ENCODE assay signal across 8 mouse cellular contexts in the genomic region with DNA sequence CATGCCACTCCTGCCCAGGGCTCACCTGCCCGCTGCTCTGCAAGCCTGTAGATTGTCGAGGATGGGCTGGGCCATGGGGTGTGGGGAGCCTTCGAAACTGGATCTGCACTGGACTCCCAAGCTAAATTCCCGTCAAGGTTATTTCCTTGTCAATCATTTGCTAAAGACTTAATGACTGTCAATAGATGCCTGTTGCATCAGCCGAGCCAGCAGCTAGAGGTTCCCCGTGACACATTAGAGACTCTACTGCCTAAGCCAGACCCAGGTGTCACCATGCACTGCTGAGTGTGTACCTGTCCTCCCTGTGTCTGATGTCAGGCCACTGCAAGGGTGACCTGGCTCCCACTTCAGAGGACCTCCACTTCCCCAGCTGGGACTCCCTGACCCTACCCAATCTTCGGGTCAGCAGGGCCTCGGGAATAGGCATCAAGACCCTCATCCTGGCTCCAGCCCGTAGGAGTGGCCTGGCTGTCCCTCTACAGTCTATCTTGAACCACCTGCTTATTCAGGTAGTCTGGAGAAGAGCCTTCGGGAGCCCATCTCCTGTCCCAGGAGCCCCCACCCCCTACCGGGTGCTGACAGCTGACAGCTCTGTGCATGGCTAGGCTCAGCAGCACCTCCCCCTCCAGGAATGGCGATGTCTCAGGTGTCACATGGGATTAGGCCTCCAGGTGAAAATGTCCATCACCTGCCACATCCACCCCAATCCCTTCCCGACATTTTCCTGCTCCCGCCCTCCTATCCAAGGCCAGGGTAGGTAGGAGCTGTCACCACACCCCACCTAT. TPM values are rescaled to one million over a fixed set of nuclear protein-coding genes. Genes with fewer than 3 reads are reported as not detected.
DNase-seq lines count a peak whose midpoint lies in the region; ATAC-seq and TF ChIP-seq lines count a peak whose summit lies in the region.

No protein-coding gene starts in this region.

- no peak overlapping the region for H3K4me2 ChIP-seq in embryonic facial prominence, embryonic 14.5 days (ENCODE audit: low read depth, low read length)
- H3K4me2 ChIP-seq in kidney, embryonic 14.5 days (replicated peaks; ENCODE audit: low read depth, low read length) = 0 out of 2 replicates have a peak overlapping the region, but pooled peaks have one; percentile 10
- H3K4me2 ChIP-seq in liver, postnatal 0 days (ENCODE audit: low read depth, low read length) = peak overlapping the region; percentile 65

- H3K9ac ChIP-seq in heart, adult 2 months (ENCODE audit: low read depth, low read length) = no peak overlapping the region
- H3K9ac ChIP-seq in embryonic facial prominence, embryonic 14.5 days (ENCODE audit: low read depth, low read length) = no peak overlapping the region
- 0 out of 2 replicates have a peak overlapping the region, but pooled peaks have one; percentile 40 for H3K9ac ChIP-seq in kidney, embryonic 14.5 days (ENCODE audit: low read depth, low read length)
- H3K9ac ChIP-seq in liver, postnatal 0 days (replicated peaks) = peak overlapping the region; percentile 55; the same call in 1 of the 2 replicates

- DNase-seq in heart, embryonic 10.5 days (ENCODE audit: low spot score) = no peak
- no peak for DNase-seq in heart, adult 2 months
- DNase-seq in embryonic facial prominence, embryonic 14.5 days (ENCODE audit: low spot score) = no peak
- peak; percentile 44 for DNase-seq in liver, postnatal 0 days
- DNase-seq in layer of hippocampus, postnatal 14 days (ENCODE audit: low spot score in 2 of 2) = no peak
- DNase-seq in left cerebral cortex, postnatal 25 days (ENCODE audit: low spot score in 2 of 2) = no peak
- no peak for DNase-seq in right cerebral cortex, postnatal 4 days

- no peaks in the 10 kb centered on the region for H3K36me3 ChIP-seq in heart, embryonic 10.5 days
- H3K36me3 ChIP-seq in heart, adult 2 months (ENCODE audit: control insufficient read depth, insufficient read depth, low read length) = no peaks in the 10 kb centered on the region
- no peaks in the 10 kb centered on the region for H3K36me3 ChIP-seq in embryonic facial prominence, embryonic 14.5 days (ENCODE audit: control insufficient read depth, insufficient read depth, low read length)
- H3K36me3 ChIP-seq in kidney, embryonic 14.5 days (ENCODE audit: control insufficient read depth, insufficient read depth, low read length) = no peaks in the 10 kb centered on the region
- no peaks in the 10 kb centered on the region for H3K36me3 ChIP-seq in liver, postnatal 0 days (replicated peaks; ENCODE audit: insufficient read depth, low read length)

- 22% methylated on average over 14 of the region's 14 CpGs for WGBS in heart, embryonic 10.5 days
- 46% methylated on average over 14 of the region's 14 CpGs for WGBS in heart, adult 2 months
- WGBS in embryonic facial prominence, embryonic 14.5 days = 37% methylated on average over 14 of the region's 14 CpGs
- WGBS in kidney, embryonic 14.5 days = 19% methylated on average over 14 of the region's 14 CpGs
- 47% methylated on average over 14 of the region's 14 CpGs for WGBS in liver, postnatal 0 days (ENCODE audit: insufficient replicate concordance)

- no peak for ATAC-seq in embryonic facial prominence, embryonic 14.5 days (ENCODE audit: low read depth)
- ATAC-seq in kidney, embryonic 14.5 days (ENCODE audit: low FRiP score, low TSS enrichment) = no peak
- peak; percentile 85 for ATAC-seq in liver, postnatal 0 days

- TF ChIP-seq POLR2A in heart, adult 2 months (IDR thresholded peaks at IDR 0.05; ENCODE audit: insufficient read depth, low read depth, low read length) = no peak

- no peaks in the 10 kb centered on the region for H3K9me3 ChIP-seq in heart, embryonic 10.5 days
- no peaks in the 10 kb centered on the region for H3K9me3 ChIP-seq in embryonic facial prominence, embryonic 14.5 days (ENCODE audit: control insufficient read depth, low read length)
- no peaks in the 10 kb centered on the region for H3K9me3 ChIP-seq in kidney, embryonic 14.5 days (ENCODE audit: control insufficient read depth, low read length)
- no peaks in the 10 kb centered on the region for H3K9me3 ChIP-seq in liver, postnatal 0 days (ENCODE audit: low read length)

- no peaks in the 10 kb centered on the region for H3K79me2 ChIP-seq in heart, adult 2 months (replicated peaks; ENCODE audit: control insufficient read depth, insufficient read depth, low read length)

- H3K4me1 ChIP-seq in heart, embryonic 10.5 days = peaks cover 72% of the 10 kb centered on the region
- peaks cover 10% of the 10 kb centered on the region for H3K4me1 ChIP-seq in heart, adult 2 months (ENCODE audit: control insufficient read depth, insufficient read depth, low read length)
- H3K4me1 ChIP-seq in embryonic facial prominence, embryonic 14.5 days (ENCODE audit: control insufficient read depth, insufficient read depth, low read length) = peaks cover 71% of the 10 kb centered on the region
- H3K4me1 ChIP-seq in kidney, embryonic 14.5 days (ENCODE audit: control insufficient read depth, insufficient read depth, low read length) = peaks cover 62% of the 10 kb centered on the region
- H3K4me1 ChIP-seq in liver, postnatal 0 days (ENCODE audit: insufficient read depth) = peaks cover 24% of the 10 kb centered on the region

- no peak for TF ChIP-seq CTCF in heart, adult 2 months (IDR thresholded peaks at IDR 0.05)
- no peak for TF ChIP-seq CTCF in liver, postnatal 0 days (IDR thresholded peaks at IDR 0.05; ENCODE audit: low read depth)

- intact Hi-C loops in heart, adult 2 months (cut with DNase I) = no loop called here
- intact Hi-C loops in left cerebral cortex, postnatal 25 days (cut with DNase I) = no loop called here

- H3K4me3 ChIP-seq in heart, embryonic 10.5 days = no peak overlapping the region; the same call in 1 of the 2 replicates
- no peak overlapping the region for H3K4me3 ChIP-seq in heart, adult 2 months
- no peak overlapping the region for H3K4me3 ChIP-seq in embryonic facial prominence, embryonic 14.5 days (ENCODE audit: low read depth, low read length)
- H3K4me3 ChIP-seq in kidney, embryonic 14.5 days (ENCODE audit: low read length) = no peak overlapping the region
- peak overlapping the region; percentile 17; the same call in 1 of the 2 replicates for H3K4me3 ChIP-seq in liver, postnatal 0 days (ENCODE audit: low read depth, low read length)

- peaks cover 76% of the 10 kb centered on the region for H3K27me3 ChIP-seq in heart, embryonic 10.5 days (ENCODE audit: insufficient read depth, poor library complexity, severe bottlenecking)
- H3K27me3 ChIP-seq in heart, adult 2 months (ENCODE audit: control insufficient read depth, insufficient read depth, low read length) = no peaks in the 10 kb centered on the region
- no peaks in the 10 kb centered on the region for H3K27me3 ChIP-seq in embryonic facial prominence, embryonic 14.5 days (replicated peaks; ENCODE audit: control insufficient read depth, insufficient read depth, low read length)
- H3K27me3 ChIP-seq in kidney, embryonic 14.5 days (ENCODE audit: control insufficient read depth, insufficient read depth, low read length) = peaks cover 9% of the 10 kb centered on the region; the same call in 1 of the 2 replicates
- no peaks in the 10 kb centered on the region for H3K27me3 ChIP-seq in liver, postnatal 0 days (ENCODE audit: insufficient read depth, low read length)

- TF ChIP-seq EP300 in heart, adult 2 months (IDR thresholded peaks at IDR 0.05; ENCODE audit: insufficient read depth, low read depth, low read length) = no peak
- TF ChIP-seq EP300 in liver, postnatal 0 days (IDR thresholded peaks at IDR 0.05; ENCODE audit: low read depth) = 0 out of 2 replicates have a peak, but pooled peaks have one; percentile 7

- peak overlapping the region; percentile 85; the same call in 1 of the 2 replicates for H3K27ac ChIP-seq in heart, embryonic 10.5 days
- H3K27ac ChIP-seq in heart, adult 2 months = no peak overlapping the region; the same call in 1 of the 2 replicates
- H3K27ac ChIP-seq in embryonic facial prominence, embryonic 14.5 days (replicated peaks; ENCODE audit: low read depth, low read length) = peak overlapping the region; percentile 57
- H3K27ac ChIP-seq in kidney, embryonic 14.5 days (ENCODE audit: low read depth, low read length) = peak overlapping the region; percentile 89; the same call in 1 of the 2 replicates
- H3K27ac ChIP-seq in liver, postnatal 0 days (ENCODE audit: low read depth) = peak overlapping the region; percentile 87

RNA-seq across cellular contexts. Expression of a gene that starts 31.4 kb away (rescaled TPM):
- polyA plus RNA-seq in heart, embryonic 10.5 days (2016; fragmentation: Nextera tagmentation; extraction: Ambion mirVana) = 0.53 and 1.0 TPM in 2 replicates
- 1 to 10 TPM; 1.1 to 1.2 TPM for total RNA-seq in heart, adult 2 months (2021)
- polyA plus RNA-seq in heart, adult 2 months (2012; rRNA removed) = 0.84 and 0.94 TPM in 2 replicates
- polyA plus RNA-seq in embryonic facial prominence, embryonic 14.5 days (2014; fragmentation: Nextera tagmentation; extraction: Ambion mirVana) = 10.4 and 10.5 TPM in 2 replicates
- polyA plus RNA-seq in kidney, embryonic 14.5 days (2014; fragmentation: Nextera tagmentation; extraction: Ambion mirVana) = 3.0 and 5.5 TPM in 2 replicates
- 0.12 and 0.21 TPM in 2 replicates for polyA plus RNA-seq in liver, postnatal 0 days (2015; fragmentation: Nextera tagmentation; extraction: Ambion mirVana)
- 10 to 100 TPM; 21.8 to 22.6 TPM for total RNA-seq in layer of hippocampus, postnatal 14 days (2021)
- 10 to 100 TPM; 35.3 to 38.0 TPM for total RNA-seq in left cerebral cortex, postnatal 25 days (2021)

Comparison
In these comparisons a context has a peak if more than half of its experiments do, and no peak if none do; other contexts are left out.
1. H3K9ac ChIP-seq: peak in kidney, embryonic 14.5 days (single experiment) and liver, postnatal 0 days (single experiment); none in heart, adult 2 months (single experiment) and embryonic facial prominence, embryonic 14.5 days (single experiment).